Mouse (Mus musculus) erythroblast, embryonic 14.5 days (primary cell): Measurements from ENCODE around the gene Arpc1b.

ENCODE experiments used
- GATA1 ChIP-seq: IDR thresholded peaks from 2 replicates; pipeline ENCODE4 v1.6.1; 2012; ENCODE audit warnings: low read length, inconsistent platforms, mixed read lengths
- TAL1 ChIP-seq: IDR thresholded peaks from 3 replicates; pipeline ENCODE4 v1.6.1; 2012; ENCODE audit warnings: low read length, inconsistent platforms, mixed read lengths

DNA sequence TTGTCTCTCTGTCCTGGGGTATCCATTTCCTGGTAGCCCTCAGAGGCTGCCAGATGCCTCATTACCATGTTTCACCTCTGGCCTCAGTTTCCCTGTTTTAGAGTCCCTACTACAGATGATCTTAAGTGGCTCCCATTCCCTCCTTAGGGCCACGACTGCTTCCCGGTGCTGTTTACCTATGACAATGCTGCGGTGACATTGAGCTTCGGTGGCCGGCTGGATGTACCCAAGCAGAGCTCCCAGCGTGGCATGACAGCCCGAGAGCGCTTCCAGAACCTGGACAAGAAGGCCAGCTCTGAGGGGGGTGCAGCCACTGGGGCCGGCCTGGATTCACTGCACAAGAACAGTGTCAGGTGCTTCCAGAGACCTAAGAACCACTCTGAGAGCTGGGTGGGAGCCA, 12.6 kb downstream of the Arpc1b start:
- TF ChIP-seq GATA1 (no peak), TAL1 (no peak)
